Mouse (Mus musculus) forebrain, embryonic 16.5 days (tissue): ENCODE data around the gene Meaf6. TPM values are rescaled to one million over a fixed set of nuclear protein-coding genes. Genes with fewer than 3 reads are reported as not detected.

Experiments used
- ATAC-seq: fragments of 200-750 bp; cut with Nextera tagmentation; 2 replicates; pipeline ENCODE4 v1.8.0; 2017; ENCODE audit warnings: mild to moderate bottlenecking, moderate library complexity
- H3K27ac ChIP-seq: fragments of 300-500 bp; sonication (generic); 2 replicates; pipeline ENCODE4 v1.5.1; 2014; ENCODE audit warnings: low read length, control low read depth
- H3K27me3 ChIP-seq: fragments of 300-500 bp; sonication (generic); replicated peaks from 2 replicates; pipeline ENCODE4 v1.6.1; 2014; ENCODE audit warnings: low read length; ENCODE audit not compliant: control insufficient read depth, insufficient read depth
- H3K36me3 ChIP-seq: fragments of 300-500 bp; sonication (generic); 2 replicates; pipeline ENCODE4 v1.6.1; 2014; ENCODE audit not compliant: control insufficient read depth, insufficient read depth
- H3K4me1 ChIP-seq: fragments of 300-500 bp; sonication (generic); replicated peaks from 2 replicates; pipeline ENCODE4 v1.6.1; 2014; ENCODE audit warnings: low read length; ENCODE audit not compliant: control insufficient read depth, insufficient read depth
- H3K4me2 ChIP-seq: fragments of 300-500 bp; sonication (generic); 2 replicates; pipeline ENCODE4 v1.6.1; 2014; ENCODE audit warnings: mild to moderate bottlenecking, low read length, control low read depth
- H3K4me3 ChIP-seq: fragments of 300-500 bp; sonication (generic); replicated peaks from 2 replicates; pipeline ENCODE4 v1.5.1; 2014; ENCODE audit warnings: mild to moderate bottlenecking, low read length, control low read depth
- H3K9ac ChIP-seq: fragments of 300-500 bp; sonication (generic); replicated peaks from 2 replicates; pipeline ENCODE4 v1.6.1; 2014; ENCODE audit warnings: low read depth, low read length, control low read depth
- H3K9me3 ChIP-seq: fragments of 300-500 bp; sonication (generic); 2 replicates; pipeline ENCODE4 v1.6.1; 2016; ENCODE audit warnings: low read length; ENCODE audit not compliant: control insufficient read depth
- WGBS: fragments of 180-500 bp; shearing (Covaris S2); extraction: QIAGEN DNeasy Blood & Tissue Kit; methylation state at CpG from one replicate; pipeline ENCODE4 v1.1.7; 2014; 5-methylcytosine and 5-hydroxymethylcytosine counted together
- polyA plus RNA-seq: library from polyadenylated mRNA; unstranded; fragments of >200 nt; fragmentation: Nextera tagmentation; extraction: Ambion mirVana; gene quantifications from 2 replicates; pipeline ENCODE4 v1.2.1, GENCODE M21; 2015

The Meaf6 gene
- polyA plus RNA-seq, 1 experiment from 2014 or later, result 154 TPM

GRCm38 (mm10) chr4:125147970-125148369, 63.0 kb downstream of the Meaf6 start:
- Histone ChIP-seq H3K27me3 (no peaks in the 10 kb centered on the region), H3K4me2 (no peak overlapping the region), H3K4me1 (peaks cover 10% of the 10 kb centered on the region; the same call in 1 of the 2 replicates), H3K4me3 (no peak overlapping the region), H3K9ac (no peak overlapping the region), H3K9me3 (0 out of 2 replicates have a peak, but pooled peaks cover 2% of the 10 kb centered on the region), H3K36me3 (no peaks in the 10 kb centered on the region), H3K27ac (no peak overlapping the region)
- 90% methylated on average over 4 of the region's 4 CpGs for WGBS
- no peak for ATAC-seq

- Histone ChIP-seq H3K27ac (no peak overlapping the region), H3K9ac (no peak overlapping the region), H3K27me3 (no peaks in the 10 kb centered on the region), H3K4me1 (peaks cover 10% of the 10 kb centered on the region; the same call in 1 of the 2 replicates), H3K36me3 (no peaks in the 10 kb centered on the region), H3K4me3 (no peak overlapping the region), H3K4me2 (no peak overlapping the region), H3K9me3 (0 out of 2 replicates have a peak, but pooled peaks cover 2% of the 10 kb centered on the region)
- WGBS, result 23% methylated on average over 5 of the region's 5 CpGs
- no peak for ATAC-seq
These were observed 64.5 kb downstream of the Meaf6 start for GRCm38 (mm10) chr4:125149460-125149859.

- no peak overlapping the region for H3K4me2 ChIP-seq
- no peaks in the 10 kb centered on the region for H3K27me3 ChIP-seq
- no peak overlapping the region for H3K27ac ChIP-seq
- H3K36me3 ChIP-seq, result no peaks in the 10 kb centered on the region
- WGBS, result 91% methylated on average over 6 of the region's 6 CpGs
- H3K9ac ChIP-seq, result no peak overlapping the region
- peaks cover 2% of the 10 kb centered on the region; the same call in 1 of the 2 replicates for H3K4me1 ChIP-seq
- 0 out of 2 replicates have a peak, but pooled peaks cover 2% of the 10 kb centered on the region for H3K9me3 ChIP-seq
- ATAC-seq, result no peak
- no peak overlapping the region for H3K4me3 ChIP-seq
These were observed 67.5 kb downstream of the Meaf6 start for GRCm38 (mm10) chr4:125152469-125152868.

DNA sequence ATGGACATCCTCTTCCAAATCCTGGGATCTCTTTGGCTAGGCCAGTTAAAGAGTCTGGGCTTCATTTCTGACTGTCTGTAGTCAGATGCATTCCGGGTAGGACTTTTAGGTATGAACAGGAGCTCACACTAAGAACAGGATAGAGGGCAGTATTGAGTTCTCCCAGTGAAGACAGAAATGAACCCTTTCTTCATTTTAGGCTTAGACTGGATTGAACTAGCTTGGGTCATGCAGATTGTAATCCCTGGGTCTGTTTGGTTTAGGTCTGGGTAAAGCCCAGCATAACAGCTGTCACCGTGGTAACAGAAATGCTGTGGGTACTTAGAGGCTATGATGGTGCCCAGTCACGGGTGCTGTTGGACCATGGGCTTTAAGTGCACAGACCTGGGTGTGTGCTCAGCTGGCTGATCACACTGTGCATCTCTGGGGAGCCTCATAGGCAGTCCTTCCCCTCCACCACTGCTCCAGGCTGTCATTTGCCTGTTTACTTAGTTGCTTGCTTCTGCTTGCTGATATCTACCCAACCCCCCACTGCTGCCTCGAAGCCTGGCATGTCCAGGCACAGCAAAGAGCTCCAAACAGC, 68.8 kb downstream of the Meaf6 start:
- WGBS, result 76% methylated on average over 4 of the region's 4 CpGs
- Histone ChIP-seq H3K4me3 (no peak overlapping the region), H3K4me1 (peaks cover 5% of the 10 kb centered on the region; the same call in 1 of the 2 replicates), H3K27ac (no peak overlapping the region), H3K9me3 (no peaks in the 10 kb centered on the region), H3K4me2 (no peak overlapping the region), H3K27me3 (no peaks in the 10 kb centered on the region), H3K36me3 (no peaks in the 10 kb centered on the region), H3K9ac (no peak overlapping the region)
- ATAC-seq, result no peak

DNA sequence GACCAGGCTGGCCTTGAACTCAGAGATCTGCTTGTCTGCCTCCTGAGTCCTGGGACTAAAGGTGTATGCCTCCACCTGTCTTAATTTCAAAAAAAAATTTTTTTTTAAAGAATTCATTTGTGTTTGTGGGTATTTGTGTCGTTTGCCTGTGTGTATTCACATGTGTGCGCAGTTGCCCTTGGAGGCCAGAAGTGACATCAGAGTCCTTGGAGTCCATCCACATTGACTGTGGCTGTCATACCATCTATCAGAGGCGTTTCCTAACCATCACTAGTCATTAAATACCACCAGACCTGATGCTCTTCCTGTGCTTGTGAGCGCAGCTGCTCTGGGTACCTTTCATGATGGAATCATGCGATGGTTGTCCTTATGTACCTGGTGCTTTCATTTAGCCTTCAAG, 70.7 kb downstream of the Meaf6 start:
- WGBS, result 87% methylated on average over 5 of the region's 5 CpGs
- Histone ChIP-seq H3K9ac (no peak overlapping the region), H3K36me3 (no peaks in the 10 kb centered on the region), H3K4me2 (no peak overlapping the region), H3K27me3 (no peaks in the 10 kb centered on the region), H3K27ac (no peak overlapping the region), H3K4me3 (no peak overlapping the region), H3K9me3 (no peaks in the 10 kb centered on the region), H3K4me1 (peaks cover 14% of the 10 kb centered on the region)
- ATAC-seq, result no peak

- no peak overlapping the region for H3K27ac ChIP-seq
- H3K9me3 ChIP-seq, result no peaks in the 10 kb centered on the region
- no peaks in the 10 kb centered on the region for H3K36me3 ChIP-seq
- no peak overlapping the region for H3K4me3 ChIP-seq
- no peak overlapping the region for H3K4me2 ChIP-seq
- peaks cover 15% of the 10 kb centered on the region for H3K4me1 ChIP-seq
- H3K27me3 ChIP-seq, result no peaks in the 10 kb centered on the region; the same call in 1 of the 2 replicates
- ATAC-seq, result no peak
- no peak overlapping the region for H3K9ac ChIP-seq
- 83% methylated on average over 3 of the region's 3 CpGs for WGBS
These were observed 72.4 kb downstream of the Meaf6 start for GRCm38 (mm10) chr4:125157322-125157721.

- Histone ChIP-seq H3K4me2 (no peak overlapping the region), H3K4me1 (peaks cover 15% of the 10 kb centered on the region), H3K9ac (no peak overlapping the region), H3K27me3 (no peaks in the 10 kb centered on the region; the same call in 1 of the 2 replicates), H3K4me3 (no peak overlapping the region), H3K27ac (no peak overlapping the region), H3K36me3 (no peaks in the 10 kb centered on the region), H3K9me3 (no peaks in the 10 kb centered on the region)
- WGBS, result 84% methylated on average over 2 of the region's 2 CpGs
- no peak for ATAC-seq
These were observed 73.1 kb downstream of the Meaf6 start for GRCm38 (mm10) chr4:125158081-125158480.

GRCm38 (mm10) chr4:125158581-125159317, 73.8 kb downstream of the Meaf6 start:
- Histone ChIP-seq H3K9ac (no peak overlapping the region), H3K4me1 (peaks cover 15% of the 10 kb centered on the region), H3K4me3 (no peak overlapping the region), H3K27me3 (no peaks in the 10 kb centered on the region; the same call in 1 of the 2 replicates), H3K4me2 (no peak overlapping the region), H3K27ac (peak overlapping the region; percentile 13; the same call in 1 of the 2 replicates), H3K9me3 (no peaks in the 10 kb centered on the region), H3K36me3 (no peaks in the 10 kb centered on the region)
- 44% methylated on average over 20 of the region's 20 CpGs for WGBS
- ATAC-seq, result peak; percentile 51

DNA sequence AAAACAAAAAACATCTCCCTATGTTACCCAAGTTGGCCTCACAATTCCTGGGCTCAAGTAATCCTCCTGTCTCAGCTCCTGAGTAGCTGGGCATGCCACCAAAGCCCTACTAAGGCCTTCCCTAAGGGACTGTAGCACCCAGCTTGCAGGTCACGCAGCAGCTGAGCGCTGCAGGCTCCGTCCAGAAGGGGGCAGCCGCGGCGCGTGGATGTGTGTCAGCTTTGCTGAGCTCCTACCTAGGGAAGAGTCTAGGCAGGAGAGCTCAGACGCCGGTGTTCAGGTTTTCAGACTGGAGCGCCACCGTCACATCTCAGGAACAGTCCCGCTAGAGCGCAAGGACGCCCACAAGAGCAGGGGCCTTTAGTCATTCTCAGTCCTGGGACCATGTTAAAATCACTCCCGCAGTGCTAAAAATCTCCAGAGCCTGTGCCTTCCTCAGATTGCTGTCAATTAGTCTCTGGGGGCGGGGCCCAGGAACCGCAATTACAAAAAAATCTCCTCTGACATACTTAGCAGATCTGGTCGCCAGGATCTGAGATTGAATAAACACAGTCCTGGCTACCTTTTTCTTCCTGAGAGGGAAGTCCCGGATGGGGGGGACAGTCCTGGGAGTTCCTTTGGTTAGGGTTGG, 75.5 kb downstream of the Meaf6 start:
- no peaks in the 10 kb centered on the region for H3K36me3 ChIP-seq
- H3K4me1 ChIP-seq, result peaks cover 15% of the 10 kb centered on the region
- peak overlapping the region; percentile 42 for H3K4me2 ChIP-seq
- peak; percentile 83 for ATAC-seq
- H3K9ac ChIP-seq, result peak overlapping the region; percentile 23; the same call in 1 of the 2 replicates
- no peak overlapping the region for H3K4me3 ChIP-seq
- H3K27ac ChIP-seq, result no peak overlapping the region
- H3K9me3 ChIP-seq, result no peaks in the 10 kb centered on the region
- H3K27me3 ChIP-seq, result no peaks in the 10 kb centered on the region; the same call in 1 of the 2 replicates
- WGBS, result 4% methylated on average over 19 of the region's 19 CpGs
